Comparison of ENCODE assay signal across 8 mouse cellular contexts in genomic region chr5:124930055-124930439, GRCm38 (mm10).
DNase-seq lines count a peak whose midpoint lies in the region; ATAC-seq and TF ChIP-seq lines count a peak whose summit lies in the region.

No protein-coding gene starts in this region.

- H3K4me1 ChIP-seq in heart, adult 2 months (ENCODE audit: control insufficient read depth, insufficient read depth, low read length) = no peaks in the 10 kb centered on the region
- H3K4me1 ChIP-seq in heart, embryonic 12.5 days (replicated peaks) = 0 out of 2 replicates have a peak, but pooled peaks cover 4% of the 10 kb centered on the region

- TF ChIP-seq EP300 in heart, adult 2 months (IDR thresholded peaks at IDR 0.05; ENCODE audit: insufficient read depth, low read depth, low read length) = 0 out of 2 replicates have a peak, but pooled peaks have one; percentile 37

- H3K36me3 ChIP-seq in heart, adult 2 months (ENCODE audit: control insufficient read depth, insufficient read depth, low read length) = no peaks in the 10 kb centered on the region
- no peaks in the 10 kb centered on the region for H3K36me3 ChIP-seq in heart, embryonic 12.5 days

- no peaks in the 10 kb centered on the region for H3K79me2 ChIP-seq in heart, adult 2 months (replicated peaks; ENCODE audit: control insufficient read depth, insufficient read depth, low read length)

- DNase-seq in heart, adult 2 months = peak; percentile 51 to 58
- peak; percentile 47 for DNase-seq in 3T3-L1 (ENCODE audit: low read depth, low spot score)
- DNase-seq in Patski (ENCODE audit: low read depth, low spot score) = peak; percentile 19
- DNase-seq in embryo, embryonic 10 days (ENCODE audit: low spot score) = peak; percentile 78
- peak; percentile 73 for DNase-seq in kidney, postnatal 10 days
- DNase-seq in neural tube, embryonic 10.5 days (ENCODE audit: extremely low spot score, low spot score) = peak; percentile 49

- peaks cover 7% of the 10 kb centered on the region; the same call in 1 of the 2 replicates for H3K9me3 ChIP-seq in heart, embryonic 12.5 days (replicated peaks)

- 37% methylated on average over 5 of the region's 5 CpGs for WGBS in heart, adult 2 months
- 48% methylated on average over 5 of the region's 5 CpGs for WGBS in heart, embryonic 12.5 days

- no peak overlapping the region for H3K4me3 ChIP-seq in heart, adult 2 months
- no peak overlapping the region for H3K4me3 ChIP-seq in heart, embryonic 12.5 days

- TF ChIP-seq POLR2A in heart, adult 2 months (IDR thresholded peaks at IDR 0.05; ENCODE audit: insufficient read depth, low read depth, low read length) = no peak

- in situ Hi-C loops in Patski (cut with MboI; ENCODE audit: low pct_unique_long_range_greater_than_20kb) = no loop called here

- intact Hi-C loops in heart, adult 2 months (cut with DNase I) = no loop called here

- POLR2A ChIA-PET in Patski (lab: Charles Lee) = interaction anchor here (1.0 kb wide), 1 partner anchor 177 kb away, joined by 3 read pairs; no protein-coding TSS in a partner anchor

- no peak for ATAC-seq in heart, embryonic 12.5 days (ENCODE audit: insufficient number of reproducible peaks, low FRiP score)
- peak; percentile 22 for ATAC-seq in Patski
- no peak for ATAC-seq in megakaryocyte-erythroid progenitor cell, adult 5-6 weeks (replicated peaks; ENCODE audit: low FRiP score, low TSS enrichment, poor library complexity, severe bottlenecking)

- H3K27ac ChIP-seq in heart, adult 2 months = no peak overlapping the region
- no peak overlapping the region for H3K27ac ChIP-seq in heart, embryonic 12.5 days (ENCODE audit: poor library complexity, severe bottlenecking)

- H3K4me2 ChIP-seq in heart, embryonic 12.5 days = no peak overlapping the region

- no peaks in the 10 kb centered on the region for H3K27me3 ChIP-seq in heart, adult 2 months (ENCODE audit: control insufficient read depth, insufficient read depth, low read length)
- H3K27me3 ChIP-seq in heart, embryonic 12.5 days (replicated peaks) = no peaks in the 10 kb centered on the region
- no peaks in the 10 kb centered on the region for H3K27me3 ChIP-seq in Patski

- no peak overlapping the region for H3K9ac ChIP-seq in heart, adult 2 months (ENCODE audit: low read depth, low read length)
- H3K9ac ChIP-seq in heart, embryonic 12.5 days = no peak overlapping the region

- peak; percentile 81 for TF ChIP-seq CTCF in heart, adult 2 months (IDR thresholded peaks at IDR 0.05)
- TF ChIP-seq CTCF in Patski (IDR thresholded peaks at IDR 0.05) = peak; percentile 80

- CTCF ChIA-PET in Patski (lab: Charles Lee) = interaction anchor here (0.8 to 6.2 kb wide), 7 partner anchors 10 to 339 kb away, joined by 3 to 34 read pairs (median 5); no protein-coding TSS in a partner anchor

Comparison
In these comparisons a context has a peak if more than half of its experiments do, and no peak if none do; other contexts are left out.
1. DNase-seq: peak in every context shown above with its lines; median percentile 78 in embryo, embryonic 10 days; 73 in kidney, postnatal 10 days; 54 in heart, adult 2 months; 49 in neural tube, embryonic 10.5 days; 47 in 3T3-L1; 19 in Patski.